Mouse (Mus musculus): Measurements from ENCODE around the gene Hdgfl1.

Gene Hdgfl1

GRCm38 (mm10) chr13:26769955-26770354 is at the start of gene Hdgfl1:
TSS of gene Hdgfl1 (minus strand) at chr13:26770165.
- DNase-seq = no peak

- DNase-seq = no peak
Measured at GRCm38 (mm10) chr13:26795460-26795859, 25.5 kb upstream of the Hdgfl1 start.

DNA sequence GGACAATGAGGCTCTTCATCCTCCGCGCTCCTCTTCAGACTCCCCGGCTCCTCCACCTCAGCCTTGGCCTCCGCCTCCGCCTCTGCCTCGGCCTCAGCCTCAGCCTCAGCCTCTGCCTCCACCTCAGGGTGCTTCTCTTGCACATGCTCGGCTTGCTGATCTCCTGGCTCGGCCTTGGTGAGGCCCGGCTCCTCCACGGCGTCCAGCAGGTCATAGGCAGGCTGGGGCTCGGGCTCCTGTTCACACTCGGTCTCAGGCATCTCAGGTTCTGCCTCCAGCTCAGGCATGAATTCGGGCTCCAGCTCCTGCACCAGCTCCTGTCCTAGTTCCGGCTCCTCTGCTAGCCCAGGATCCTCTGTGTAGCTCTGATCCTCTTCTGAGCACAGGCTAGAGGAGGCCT is 541 bp downstream of the Hdgfl1 start:
- DNase-seq = no peak

GRCm38 (mm10) chr13:26761966-26762803 is 7.8 kb downstream of the Hdgfl1 start:
- no peak for DNase-seq

GRCm38 (mm10) chr13:26752863-26753262 is 17.1 kb downstream of the Hdgfl1 start:
- no peak for DNase-seq

DNA sequence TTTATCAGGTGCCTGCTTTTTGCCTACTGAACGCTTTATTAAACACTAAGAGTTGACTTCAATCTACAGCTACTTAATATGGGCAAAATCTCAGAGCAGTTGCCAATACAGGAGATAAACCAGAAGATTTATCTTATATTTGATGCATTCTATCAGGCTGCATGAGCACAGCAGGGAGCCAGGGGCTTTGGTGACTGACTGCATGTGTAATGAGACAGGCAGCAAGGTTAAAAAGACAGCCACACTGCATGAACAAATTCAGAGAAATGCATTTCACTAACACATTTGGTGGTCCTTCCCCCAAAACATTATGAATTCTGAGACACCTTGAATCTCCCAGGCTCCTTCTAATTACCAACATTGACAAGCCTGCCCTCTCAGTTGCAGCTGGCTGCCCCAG is 17.6 kb downstream of the Hdgfl1 start:
- DNase-seq = no peak

GRCm38 (mm10) chr13:26745760-26746457 is 24.1 kb downstream of the Hdgfl1 start:
- no peak for DNase-seq

GRCm38 (mm10) chr13:26745059-26745759 is 24.8 kb downstream of the Hdgfl1 start:
- no peak for DNase-seq

DNA sequence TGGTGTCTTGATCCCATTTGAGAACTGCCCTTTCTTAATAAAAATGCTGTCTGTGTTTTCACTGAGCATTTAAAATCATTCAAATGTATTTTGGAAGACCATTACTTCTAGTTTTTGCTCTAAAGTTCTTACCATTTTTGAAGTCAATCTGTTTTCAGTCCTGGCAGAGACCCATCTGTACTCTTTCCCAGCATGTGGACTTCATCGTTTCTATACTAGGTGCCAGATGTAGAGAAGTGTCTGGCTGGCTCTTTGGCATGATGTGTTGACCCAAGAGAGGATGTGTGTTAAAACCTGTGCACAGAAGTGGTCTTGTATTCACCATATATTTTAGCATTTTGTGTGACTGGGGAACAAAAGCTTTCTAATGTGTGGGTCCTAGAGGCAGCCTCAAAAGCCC is 25.9 kb downstream of the Hdgfl1 start:
- DNase-seq = no peak

DNA sequence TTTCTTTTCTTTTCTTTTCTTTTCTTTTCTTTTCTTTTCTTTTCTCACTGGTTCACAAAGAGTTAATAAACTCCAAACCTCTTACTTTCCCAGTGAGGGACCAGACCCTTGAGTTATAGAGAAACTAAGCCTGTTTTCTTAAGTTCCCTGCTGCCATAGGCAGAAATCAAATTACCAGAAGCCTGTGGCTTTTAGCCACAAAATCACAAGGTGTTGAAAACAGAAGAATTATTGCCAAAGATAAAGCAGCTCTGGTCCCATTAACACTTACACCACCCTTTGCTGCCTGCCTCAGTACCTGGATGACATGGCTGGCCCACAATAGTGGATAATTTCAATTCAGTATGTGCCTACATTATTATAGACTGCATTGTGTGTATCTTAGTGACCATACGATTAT is 35.0 kb downstream of the Hdgfl1 start:
- DNase-seq = no peak

DNA sequence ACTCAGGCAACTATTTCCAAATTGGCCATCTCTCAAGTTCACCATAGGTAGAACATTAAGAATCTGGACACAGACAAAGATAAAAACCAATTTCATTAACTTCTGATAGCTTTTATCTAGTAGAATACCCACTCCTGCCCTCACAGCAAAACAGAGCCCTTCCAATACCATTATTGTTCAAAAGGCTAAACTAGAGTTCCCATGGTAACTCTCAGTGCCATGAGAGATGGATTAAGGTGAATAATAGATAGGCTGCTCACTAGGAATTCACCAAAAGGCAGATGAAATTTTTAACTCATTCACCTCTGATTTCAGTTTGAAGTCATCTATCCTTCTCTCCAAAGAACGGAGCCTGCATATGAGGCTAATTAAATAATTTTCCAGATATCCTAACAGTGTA is 45.7 kb downstream of the Hdgfl1 start:
- no peak for DNase-seq

DNA sequence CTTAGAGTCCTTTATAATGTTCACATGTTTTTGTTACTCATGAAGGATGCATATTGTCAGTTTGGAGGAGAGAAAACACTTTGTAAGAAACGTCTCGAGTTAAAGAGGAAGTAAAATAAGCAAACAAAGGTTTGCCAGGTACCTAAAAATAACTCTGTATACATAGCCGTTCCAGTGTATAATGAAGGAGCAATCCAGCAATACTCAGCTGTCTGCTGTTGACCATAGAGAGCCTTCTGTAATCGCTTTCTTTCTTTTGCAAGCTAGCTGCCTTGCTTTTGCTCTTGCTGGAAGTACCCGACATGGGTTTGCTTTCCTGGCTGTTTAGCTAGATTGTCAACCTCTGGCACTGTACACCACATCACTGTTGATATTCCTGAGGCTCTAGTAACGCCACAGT is 48.6 kb downstream of the Hdgfl1 start:
- no peak for DNase-seq

GRCm38 (mm10) chr13:26720917-26721316 is 49.0 kb downstream of the Hdgfl1 start:
- DNase-seq = no peak

DNA sequence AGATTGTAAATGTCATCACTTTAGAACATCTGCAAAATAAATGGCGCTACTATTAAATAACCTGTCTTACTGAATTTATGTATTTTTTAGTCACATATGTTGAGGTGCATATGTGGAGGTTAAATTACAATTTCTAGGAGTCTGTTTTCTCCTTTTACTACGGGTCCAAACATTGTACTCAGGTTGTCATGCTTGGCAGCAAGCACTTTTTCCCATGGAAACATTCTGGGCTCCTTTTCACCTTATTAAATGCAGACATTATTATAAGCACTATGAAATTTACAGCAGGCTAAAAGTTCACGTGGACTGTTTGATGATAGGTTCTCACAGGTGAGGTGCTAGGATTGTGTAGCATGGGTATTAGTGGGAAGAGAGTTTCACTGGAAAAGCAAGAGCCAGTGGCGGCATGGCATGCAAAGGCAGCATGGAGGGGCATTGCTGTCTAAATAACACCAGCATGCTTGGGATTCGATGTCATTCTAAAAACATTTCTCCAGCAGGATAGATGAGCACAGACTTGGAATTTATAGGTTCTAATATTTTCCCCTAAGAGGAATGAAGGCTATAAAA is 50.7 kb downstream of the Hdgfl1 start:
- DNase-seq = no peak
